Mouse (Mus musculus): ENCODE measurements around the gene Rhoq.

DNA sequence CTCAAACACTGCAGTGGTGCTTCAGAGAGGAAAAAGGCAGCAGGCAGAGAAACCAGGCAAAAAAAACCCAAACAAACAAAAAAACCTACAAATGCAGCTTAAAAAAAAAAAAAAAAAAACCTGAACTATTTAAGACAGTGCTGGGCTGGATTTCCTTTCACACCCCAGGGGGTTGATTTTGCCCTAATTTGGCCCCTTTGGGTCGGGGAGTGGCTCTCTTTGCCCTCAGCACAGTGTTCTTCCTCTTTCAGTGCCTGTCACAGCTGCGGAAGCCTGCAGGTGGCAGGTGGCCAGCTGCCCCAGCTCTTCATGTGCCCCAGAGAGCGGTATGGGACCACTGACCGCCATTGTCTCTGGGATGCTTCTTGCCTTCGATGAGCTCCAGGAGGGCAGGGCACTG lies 6.7 kb downstream of the Rhoq start:
- TF ChIP-seq POLR2A (IDR thresholded peaks at IDR 0.05; ENCODE audit: low read depth, low read length) (no peak), CTCF (IDR thresholded peaks at IDR 0.05; ENCODE audit: extremely low read depth, insufficient read length, insufficient replicate concordance, low read depth, low read length) (no peak)
